Mouse (Mus musculus) heart, embryonic 16.5 days (tissue): ENCODE data around the gene Prss33. TPM values are rescaled to one million over a fixed set of nuclear protein-coding genes. Genes with fewer than 3 reads are reported as not detected.

ENCODE experiments used
- ATAC-seq: fragments of 200-750 bp; cut with Nextera tagmentation; replicated peaks from 2 replicates; pipeline ENCODE4 v1.8.0; 2017; ENCODE audit warnings: moderate number of reproducible peaks; ENCODE audit not compliant: insufficient read depth, low FRiP score; ENCODE audit errors: extremely low read depth
- H3K27ac ChIP-seq: fragments of 300-500 bp; sonication (generic); 2 replicates; pipeline ENCODE4 v1.5.1; 2014; ENCODE audit warnings: mild to moderate bottlenecking, low read length, control low read depth, moderate library complexity
- H3K27me3 ChIP-seq: fragments of 300-500 bp; sonication (generic); 2 replicates; pipeline ENCODE4 v1.6.1; 2014; ENCODE audit warnings: low read length, mixed read lengths; ENCODE audit not compliant: control insufficient read depth, insufficient read depth
- H3K36me3 ChIP-seq: fragments of 300-500 bp; sonication (generic); 2 replicates; pipeline ENCODE4 v1.6.1; 2014; ENCODE audit not compliant: control insufficient read depth, insufficient read depth
- H3K4me1 ChIP-seq: fragments of 300-500 bp; sonication (generic); 2 replicates; pipeline ENCODE4 v1.6.1; 2014; ENCODE audit warnings: low read length, mixed read lengths; ENCODE audit not compliant: control insufficient read depth, insufficient read depth
- H3K4me2 ChIP-seq: fragments of 300-500 bp; sonication (generic); 2 replicates; pipeline ENCODE4 v1.6.1; 2014; ENCODE audit warnings: low read depth, mild to moderate bottlenecking, control low read depth, low read length
- H3K4me3 ChIP-seq: fragments of 300-500 bp; sonication (generic); 2 replicates; pipeline ENCODE4 v1.5.1; 2014; ENCODE audit warnings: mild to moderate bottlenecking, control low read depth, low read length
- H3K9ac ChIP-seq: fragments of 300-500 bp; sonication (generic); 2 replicates; pipeline ENCODE4 v1.6.1; 2014; ENCODE audit warnings: low read length, control low read depth
- H3K9me3 ChIP-seq: fragments of 300-500 bp; sonication (generic); replicated peaks from 2 replicates; pipeline ENCODE4 v1.6.1; 2016; ENCODE audit warnings: low read length; ENCODE audit not compliant: control insufficient read depth
- WGBS: fragments of 180-500 bp; shearing (Covaris S2); extraction: QIAGEN DNeasy Blood & Tissue Kit; methylation state at CpG from one replicate; pipeline ENCODE4 v1.1.7; 2014; 5-methylcytosine and 5-hydroxymethylcytosine counted together
- polyA plus RNA-seq: library from polyadenylated mRNA; unstranded; fragments of >200 nt; fragmentation: Nextera tagmentation; extraction: Ambion mirVana; gene quantifications from 2 replicates; pipeline ENCODE4 v1.2.1, GENCODE M21; 2015

Gene Prss33
- polyA plus RNA-seq, 1 experiment from 2014 or later, result not detected

DNA sequence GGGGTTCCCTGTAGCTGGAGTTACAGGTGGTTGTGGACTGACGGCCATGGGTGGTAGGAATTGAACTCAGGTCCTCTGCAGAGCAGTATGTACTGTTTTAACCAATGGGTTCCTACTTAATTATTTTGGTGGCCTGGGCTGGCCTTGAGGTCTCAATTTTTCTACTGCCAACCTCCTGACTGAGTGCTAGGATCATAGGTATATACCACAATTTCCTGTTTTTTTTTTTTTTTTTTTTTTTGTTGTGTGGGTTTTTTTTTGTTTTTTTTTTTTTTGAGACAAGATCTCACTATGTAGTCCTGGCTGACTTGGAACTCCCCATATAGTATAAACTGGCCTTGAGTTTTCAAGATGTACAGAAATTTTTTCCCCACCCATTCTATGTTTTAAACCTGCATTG lies 4.7 kb downstream of the Prss33 start:
- Histone ChIP-seq H3K9ac (no peak overlapping the region), H3K9me3 (peaks cover 5% of the 10 kb centered on the region; the same call in 1 of the 2 replicates), H3K4me1 (peaks cover 12% of the 10 kb centered on the region), H3K36me3 (peaks cover 11% of the 10 kb centered on the region), H3K4me2 (no peak overlapping the region), H3K27me3 (peaks cover 27% of the 10 kb centered on the region), H3K4me3 (no peak overlapping the region), H3K27ac (no peak overlapping the region)
- 91% methylated on average over 1 of the region's 1 CpGs for WGBS
- no peak for ATAC-seq

DNA sequence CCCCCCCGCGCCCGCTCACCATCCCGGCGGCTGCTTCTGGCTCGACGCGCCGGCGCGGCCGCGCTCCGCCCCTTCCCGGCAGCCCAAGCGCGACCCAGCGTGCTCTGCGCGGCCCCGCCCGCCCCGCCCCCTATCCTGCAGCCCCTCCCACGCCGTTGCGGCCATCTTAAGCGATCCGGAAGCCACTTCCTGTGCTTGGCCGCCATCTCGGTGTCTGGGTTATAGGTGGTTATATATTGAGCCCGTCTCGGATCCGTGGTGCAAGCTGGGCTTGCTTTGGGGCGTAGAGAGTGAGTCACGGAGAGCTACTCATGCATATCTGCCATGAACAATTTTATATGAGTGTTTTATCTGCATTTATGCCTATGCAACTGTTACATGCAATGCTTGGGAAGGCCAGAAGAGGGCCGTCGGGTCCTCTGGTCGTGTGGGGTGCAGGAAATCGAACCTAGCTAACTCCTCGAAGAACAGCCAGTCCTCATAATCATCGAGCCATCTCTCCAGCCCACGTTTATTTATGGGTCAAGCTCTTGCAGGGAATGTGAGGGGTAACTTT lies 6.7 kb downstream of the Prss33 start, which contains the start of gene Elob:
Gene Elob (minus strand): TSS at position 73 of the 556 bp plus-strand sequence.
- Histone ChIP-seq H3K4me3 (peak within 1 kb of the TSS; percentile 95), H3K4me1 (peaks cover 12% of the 10 kb centered on the region), H3K27ac (peak within 1 kb of the TSS; percentile 96), H3K27me3 (peaks cover 24% of the 10 kb centered on the region), H3K9me3 (peaks cover 5% of the 10 kb centered on the region; the same call in 1 of the 2 replicates), H3K36me3 (peaks cover 24% of the 10 kb centered on the region), H3K9ac (peak within 1 kb of the TSS; percentile 94), H3K4me2 (peak within 1 kb of the TSS; percentile 92)
- peak; percentile 94 for ATAC-seq
- WGBS, result 1% methylated on average over 32 of the region's 42 CpGs

DNA sequence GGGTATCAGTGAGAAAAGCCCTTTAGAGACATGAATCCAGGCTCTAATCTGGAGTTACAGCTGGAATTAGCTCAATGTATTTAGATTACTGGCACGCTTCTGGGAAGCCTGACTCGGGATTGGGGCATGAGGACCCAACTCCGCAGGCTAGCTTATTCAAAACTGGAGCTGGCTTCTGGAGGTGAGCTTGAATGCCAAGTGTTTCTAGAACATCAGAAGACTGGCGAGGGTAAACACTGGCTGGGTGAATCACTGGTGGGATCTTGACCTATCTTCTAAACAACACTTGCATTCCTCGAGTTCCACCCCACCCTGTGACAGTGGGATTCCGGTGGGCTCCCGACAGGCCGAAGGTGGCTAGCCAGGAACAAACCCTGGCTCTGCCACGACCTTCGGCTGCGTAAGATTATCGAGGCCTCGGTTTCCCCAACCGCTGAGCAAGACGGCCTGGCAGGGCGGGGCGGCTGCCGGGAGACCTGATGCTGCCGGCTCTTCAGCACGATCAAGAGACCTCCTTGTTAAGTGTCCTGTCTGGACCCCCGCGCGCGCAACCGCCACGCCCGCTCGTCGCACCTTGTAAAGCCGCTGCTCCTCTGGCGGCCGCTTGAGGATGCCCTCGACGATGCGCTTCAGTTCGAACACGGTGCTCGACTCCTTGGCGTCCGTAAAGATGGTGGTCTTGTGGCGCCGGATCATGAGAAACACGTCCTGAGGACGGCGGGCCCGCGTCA lies 7.4 kb downstream of the Prss33 start:
- peak; percentile 72 for ATAC-seq
- H3K36me3 ChIP-seq, result peaks cover 31% of the 10 kb centered on the region
- H3K4me3 ChIP-seq, result peak overlapping the region; percentile 95
- H3K27ac ChIP-seq, result peak overlapping the region; percentile 83
- peak overlapping the region; percentile 94 for H3K9ac ChIP-seq
- H3K27me3 ChIP-seq, result peaks cover 17% of the 10 kb centered on the region
- WGBS, result under 1% methylated on average over 47 of the region's 47 CpGs
- H3K4me2 ChIP-seq, result peak overlapping the region; percentile 92
- H3K4me1 ChIP-seq, result peaks cover 12% of the 10 kb centered on the region
- H3K9me3 ChIP-seq, result peaks cover 5% of the 10 kb centered on the region; the same call in 1 of the 2 replicates

DNA sequence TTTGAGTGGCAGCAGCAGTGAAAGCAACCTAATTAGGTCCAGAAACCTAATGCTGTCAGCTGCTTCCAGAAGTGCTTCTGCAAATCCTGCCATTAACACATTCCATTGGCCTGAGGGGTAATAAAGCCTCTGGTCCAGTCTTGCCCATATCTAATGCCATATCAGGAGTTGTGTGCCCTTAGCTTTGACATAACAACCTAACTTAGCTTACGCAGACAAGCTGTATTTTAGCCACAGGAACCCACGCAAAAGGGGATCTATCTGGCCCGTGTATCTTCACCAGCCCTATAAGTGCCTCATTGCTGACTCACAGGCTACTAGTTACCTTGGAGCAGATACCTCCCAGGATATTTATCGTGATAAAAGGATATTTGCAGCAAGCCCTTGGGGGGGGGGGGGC lies 10.3 kb downstream of the Prss33 start:
- Histone ChIP-seq H3K27ac (no peak overlapping the region), H3K9ac (no peak overlapping the region), H3K27me3 (0 out of 2 replicates have a peak, but pooled peaks cover 2% of the 10 kb centered on the region), H3K36me3 (peaks cover 53% of the 10 kb centered on the region), H3K9me3 (peaks cover 5% of the 10 kb centered on the region; the same call in 1 of the 2 replicates), H3K4me3 (no peak overlapping the region), H3K4me1 (peaks cover 12% of the 10 kb centered on the region), H3K4me2 (no peak overlapping the region)
- no peak for ATAC-seq
- WGBS, result 83% methylated on average over 4 of the region's 4 CpGs

DNA sequence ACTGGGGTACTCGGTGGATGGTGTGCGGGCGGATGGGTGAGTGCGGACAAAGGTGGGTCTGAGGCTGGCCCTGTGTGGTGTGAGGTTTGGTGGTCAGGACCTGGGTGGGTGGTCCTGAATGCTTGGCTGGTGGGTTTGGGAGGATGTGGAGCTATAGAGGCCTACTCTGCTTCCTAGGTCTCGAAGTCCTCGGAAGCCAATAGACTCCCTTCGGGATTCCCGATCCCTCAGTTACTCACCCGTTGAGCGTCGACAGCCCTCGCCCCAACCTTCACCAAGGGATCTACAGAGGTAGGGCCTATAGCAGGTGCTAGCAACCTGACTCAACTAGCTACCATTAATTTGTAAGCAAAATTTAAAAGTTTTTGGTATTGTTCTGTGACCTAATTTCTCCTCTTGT lies 12.2 kb downstream of the Prss33 start:
- Histone ChIP-seq H3K36me3 (peaks cover 73% of the 10 kb centered on the region), H3K4me1 (peaks cover 12% of the 10 kb centered on the region), H3K27ac (no peak overlapping the region), H3K4me3 (no peak overlapping the region), H3K9me3 (peaks cover 15% of the 10 kb centered on the region), H3K4me2 (no peak overlapping the region), H3K27me3 (no peaks in the 10 kb centered on the region), H3K9ac (no peak overlapping the region)
- no peak for ATAC-seq
- 91% methylated on average over 12 of the region's 12 CpGs for WGBS

DNA sequence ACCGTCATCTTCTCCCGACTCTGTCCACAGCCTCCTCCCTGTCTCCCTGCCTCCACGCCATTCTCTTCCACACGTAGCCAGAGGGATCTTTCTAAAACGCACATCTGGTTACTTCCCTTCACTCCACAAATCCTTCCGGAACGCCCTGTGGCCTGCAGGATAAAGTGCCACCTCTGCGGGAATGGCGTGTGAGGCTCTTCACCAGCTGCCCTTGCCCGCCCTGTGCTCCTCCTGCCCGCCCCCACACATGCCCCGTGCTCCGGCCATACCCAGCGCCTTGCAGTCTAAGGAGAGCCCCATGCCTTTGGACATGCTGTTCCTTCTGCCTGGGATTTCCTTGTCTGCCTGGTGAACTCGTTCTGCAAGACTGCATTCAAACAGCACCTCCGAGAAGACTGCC lies 12.8 kb downstream of the Prss33 start:
- H3K36me3 ChIP-seq, result peaks cover 79% of the 10 kb centered on the region
- no peak for ATAC-seq
- peaks cover 9% of the 10 kb centered on the region for H3K4me1 ChIP-seq

DNA sequence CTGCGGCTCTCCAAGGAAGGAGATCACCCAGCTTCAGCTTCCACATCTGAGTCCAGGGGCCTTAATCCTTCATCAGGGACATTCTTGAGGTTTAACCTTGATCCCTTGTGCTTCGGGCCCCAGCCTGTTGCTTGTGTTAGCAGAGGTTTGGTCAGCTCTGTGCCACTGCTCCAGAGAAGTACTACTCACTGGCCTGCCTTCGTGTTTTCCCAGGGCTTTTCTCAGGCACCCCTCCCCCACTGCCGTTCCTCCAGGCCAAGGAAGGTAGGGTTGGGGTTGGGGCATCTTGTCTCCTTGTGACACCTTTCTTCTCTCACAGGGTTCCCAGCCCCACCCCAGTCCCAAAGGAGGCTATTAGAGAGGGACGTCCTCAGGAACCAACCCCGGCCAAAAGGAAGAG lies 13.8 kb downstream of the Prss33 start:
- Histone ChIP-seq H3K9ac (no peak overlapping the region), H3K9me3 (peaks cover 17% of the 10 kb centered on the region), H3K27ac (no peak overlapping the region), H3K4me1 (peaks cover under 1% of the 10 kb centered on the region), H3K4me2 (no peak overlapping the region), H3K36me3 (peaks cover 86% of the 10 kb centered on the region), H3K27me3 (no peaks in the 10 kb centered on the region), H3K4me3 (no peak overlapping the region)
- no peak for ATAC-seq
- 61% methylated on average over 4 of the region's 6 CpGs for WGBS

More for the DNA sequence above, 12.8 kb downstream of the Prss33 start:
- H3K27me3 ChIP-seq, result no peaks in the 10 kb centered on the region
- H3K9me3 ChIP-seq, result peaks cover 17% of the 10 kb centered on the region
- no peak overlapping the region for H3K4me2 ChIP-seq
- no peak overlapping the region for H3K4me3 ChIP-seq
- H3K27ac ChIP-seq, result no peak overlapping the region
- 78% methylated on average over 16 of the region's 16 CpGs for WGBS
- H3K9ac ChIP-seq, result no peak overlapping the region

DNA sequence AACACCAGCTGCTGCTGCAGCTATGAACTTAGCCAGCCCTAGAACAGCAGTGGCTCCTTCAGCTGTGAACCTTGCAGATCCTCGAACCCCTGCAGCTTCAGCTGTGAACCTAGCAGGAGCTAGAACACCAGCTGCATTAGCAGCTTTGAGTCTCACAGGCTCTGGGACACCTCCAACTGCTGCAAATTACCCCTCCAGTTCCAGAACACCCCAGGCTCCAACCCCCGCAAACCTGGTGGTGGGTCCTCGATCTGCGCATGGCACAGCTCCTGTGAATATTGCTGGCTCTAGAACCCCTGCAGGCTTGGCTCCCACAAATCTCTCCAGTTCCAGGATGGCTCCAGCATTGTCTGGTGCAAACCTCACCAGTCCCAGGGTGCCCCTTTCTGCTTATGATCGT lies 15.1 kb downstream of the Prss33 start:
- Histone ChIP-seq H3K27ac (no peak overlapping the region), H3K36me3 (peaks cover 86% of the 10 kb centered on the region), H3K9me3 (peaks cover 19% of the 10 kb centered on the region), H3K27me3 (no peaks in the 10 kb centered on the region), H3K9ac (no peak overlapping the region), H3K4me3 (no peak overlapping the region), H3K4me1 (no peaks in the 10 kb centered on the region), H3K4me2 (no peak overlapping the region)
- ATAC-seq, result no peak
- 95% methylated on average over 5 of the region's 5 CpGs for WGBS

DNA sequence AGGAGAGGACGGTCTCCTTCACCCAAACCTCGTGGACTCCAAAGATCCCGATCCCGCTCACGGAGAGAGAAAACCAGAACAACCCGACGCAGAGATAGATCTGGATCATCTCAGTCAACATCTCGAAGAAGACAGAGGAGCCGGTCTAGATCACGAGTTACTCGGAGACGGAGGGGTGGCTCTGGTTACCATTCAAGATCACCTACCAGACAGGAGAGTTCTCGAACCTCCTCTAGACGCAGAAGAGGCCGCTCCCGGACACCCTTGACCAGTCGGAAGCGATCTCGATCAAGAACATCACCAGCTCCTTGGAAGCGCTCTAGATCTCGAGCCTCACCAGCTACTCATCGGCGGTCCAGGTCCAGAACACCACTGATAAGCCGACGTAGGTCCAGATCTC lies 16.6 kb downstream of the Prss33 start:
- no peak overlapping the region for H3K4me3 ChIP-seq

More for the DNA sequence above, 16.6 kb downstream of the Prss33 start:
- Histone ChIP-seq H3K36me3 (peaks cover 91% of the 10 kb centered on the region), H3K4me1 (no peaks in the 10 kb centered on the region), H3K4me2 (no peak overlapping the region), H3K9me3 (peaks cover 25% of the 10 kb centered on the region), H3K27ac (no peak overlapping the region), H3K9ac (no peak overlapping the region), H3K27me3 (no peaks in the 10 kb centered on the region)
- WGBS, result 98% methylated on average over 25 of the region's 25 CpGs
- no peak for ATAC-seq
